Mouse (Mus musculus) embryonic facial prominence, embryonic 12.5 days (tissue): ENCODE data around the gene Cd300lf. TPM values are rescaled to one million over a fixed set of nuclear protein-coding genes. Genes with fewer than 3 reads are reported as not detected.

Experiments
- ATAC-seq: fragments of 200-750 bp; cut with Nextera tagmentation; 2 replicates; pipeline ENCODE4 v1.8.0; 2017; ENCODE audit not compliant: insufficient number of reproducible peaks, insufficient read depth, low FRiP score, low TSS enrichment
- H3K27ac ChIP-seq: fragments of 300-500 bp; sonication (generic); 2 replicates; pipeline ENCODE4 v1.5.1; 2016; ENCODE audit warnings: mild to moderate bottlenecking
- H3K27me3 ChIP-seq: fragments of 300-500 bp; sonication (generic); 2 replicates; pipeline ENCODE4 v1.6.1; 2016; ENCODE audit warnings: mild to moderate bottlenecking, moderate library complexity
- H3K36me3 ChIP-seq: fragments of 300-500 bp; sonication (generic); 2 replicates; pipeline ENCODE4 v1.6.1; 2016; ENCODE audit warnings: mild to moderate bottlenecking
- H3K4me1 ChIP-seq: fragments of 300-500 bp; sonication (generic); 2 replicates; pipeline ENCODE4 v1.6.1; 2016
- H3K4me2 ChIP-seq: fragments of 300-500 bp; sonication (generic); replicated peaks from 2 replicates; pipeline ENCODE4 v1.6.1; 2016; ENCODE audit warnings: mild to moderate bottlenecking, moderate library complexity
- H3K4me3 ChIP-seq: fragments of 300-500 bp; sonication (generic); 2 replicates; pipeline ENCODE4 v1.5.1; 2016; ENCODE audit warnings: mild to moderate bottlenecking
- H3K9ac ChIP-seq: fragments of 300-500 bp; sonication (generic); 2 replicates; pipeline ENCODE4 v1.6.1; 2016; ENCODE audit warnings: mild to moderate bottlenecking, moderate library complexity
- H3K9me3 ChIP-seq: fragments of 300-500 bp; sonication (generic); 2 replicates; pipeline ENCODE4 v1.6.1; 2016; ENCODE audit warnings: mild to moderate bottlenecking, moderate library complexity
- WGBS: fragments of 180-500 bp; shearing (Covaris S2); methylation state at CpG from one replicate; pipeline ENCODE4 v1.1.7; 2016; 5-methylcytosine and 5-hydroxymethylcytosine counted together
- polyA plus RNA-seq: library from polyadenylated mRNA; unstranded; fragments of >200 nt; fragmentation: Nextera tagmentation; extraction: Ambion mirVana; gene quantifications from 2 replicates; pipeline ENCODE4 v1.2.1, GENCODE M21; 2016

Cd300lf gene
- polyA plus RNA-seq, 1 experiment from 2014 or later: 0.28 TPM

DNA sequence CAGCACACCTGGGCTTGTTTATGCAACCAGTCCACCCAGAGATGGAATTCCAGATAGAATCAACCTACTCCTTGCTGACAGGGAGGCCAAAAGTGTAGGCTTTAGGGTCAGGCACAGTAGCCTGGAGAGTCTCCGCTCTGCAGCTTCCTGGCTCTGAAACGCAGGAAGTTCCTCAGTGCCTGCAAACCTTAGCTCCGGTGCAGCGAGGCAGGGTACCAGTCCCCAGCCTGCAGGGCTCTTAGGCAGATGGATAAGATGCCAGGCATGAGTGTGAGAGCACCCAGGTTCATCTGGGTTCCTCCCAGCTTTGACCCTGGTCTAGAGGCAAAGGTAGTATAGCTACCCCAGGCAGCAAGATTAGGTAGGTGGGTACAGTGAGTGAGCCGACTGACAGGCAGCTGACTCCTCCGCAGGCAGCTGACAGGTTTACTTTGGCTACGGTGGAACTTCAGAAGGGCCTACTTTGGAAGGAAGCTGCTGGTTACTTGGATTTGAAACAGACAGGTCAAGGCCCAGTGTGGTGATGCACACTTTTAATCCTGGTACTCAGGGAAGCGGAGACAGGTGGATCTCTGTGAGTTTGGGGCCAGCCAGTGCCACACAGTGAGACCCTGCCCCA lies 33.9 kb upstream of the Cd300lf start:
- Histone ChIP-seq H3K27ac (no peak overlapping the region), H3K4me3 (no peak overlapping the region), H3K9me3 (no peaks in the 10 kb centered on the region), H3K27me3 (peaks cover 43% of the 10 kb centered on the region), H3K36me3 (no peaks in the 10 kb centered on the region), H3K4me2 (no peak overlapping the region), H3K9ac (no peak overlapping the region), H3K4me1 (peaks cover 36% of the 10 kb centered on the region)
- WGBS: 73% methylated on average over 8 of the region's 8 CpGs
- no peak for ATAC-seq

DNA sequence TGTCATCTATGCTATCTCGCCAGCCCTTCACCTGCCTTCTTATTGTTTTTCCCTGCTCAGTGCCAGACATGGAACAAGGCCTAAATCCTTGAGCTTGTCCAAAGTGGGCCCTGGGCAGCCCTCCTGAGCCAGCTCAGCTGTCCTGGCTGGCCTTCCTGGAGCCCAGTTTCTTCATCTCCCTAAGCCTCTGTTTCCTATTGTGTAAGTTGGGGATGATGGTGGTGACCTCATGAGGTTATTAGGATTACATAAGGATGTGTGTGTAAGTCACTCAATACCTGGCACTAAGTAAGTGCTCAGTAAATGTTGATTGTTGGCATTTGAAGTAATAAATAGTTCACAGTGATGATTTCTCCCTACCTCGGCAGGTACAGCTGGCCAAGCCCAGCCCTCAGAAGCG lies 33.0 kb upstream of the Cd300lf start:
- peaks cover 37% of the 10 kb centered on the region for H3K27me3 ChIP-seq
- no peak for ATAC-seq

DNA sequence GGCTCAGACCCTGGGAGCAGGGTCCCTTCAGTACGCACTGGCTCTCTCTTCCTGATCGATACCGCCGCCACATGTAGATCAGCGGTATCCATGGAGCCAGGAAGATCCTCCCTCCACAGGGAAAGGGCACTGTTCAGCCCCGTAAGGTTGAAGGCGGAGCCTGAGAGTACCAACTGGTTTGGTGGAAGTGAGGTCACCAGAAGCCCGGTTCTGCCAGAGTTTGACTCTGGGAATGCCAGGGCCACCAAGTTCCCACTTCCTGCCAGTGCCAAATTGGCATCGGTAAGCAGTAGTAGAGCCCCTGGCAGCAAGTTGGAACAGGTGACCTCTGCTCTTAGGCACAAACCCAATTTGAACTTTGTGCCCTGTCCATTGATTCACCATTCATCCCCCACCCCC lies 31.2 kb upstream of the Cd300lf start:
- Histone ChIP-seq H3K4me2 (peak overlapping the region; percentile 90), H3K36me3 (no peaks in the 10 kb centered on the region), H3K4me3 (peak overlapping the region; percentile 65), H3K27ac (no peak overlapping the region), H3K4me1 (peaks cover 24% of the 10 kb centered on the region), H3K9ac (peak overlapping the region; percentile 56; the same call in 1 of the 2 replicates), H3K9me3 (no peaks in the 10 kb centered on the region), H3K27me3 (peaks cover 44% of the 10 kb centered on the region)
- 3% methylated on average over 9 of the region's 9 CpGs for WGBS
- no peak for ATAC-seq

More for the DNA sequence above, 33.0 kb upstream of the Cd300lf start:
- no peaks in the 10 kb centered on the region for H3K36me3 ChIP-seq
- H3K4me3 ChIP-seq: no peak overlapping the region
- no peak overlapping the region for H3K27ac ChIP-seq
- WGBS: 82% methylated on average over 3 of the region's 3 CpGs
- H3K9ac ChIP-seq: no peak overlapping the region
- no peaks in the 10 kb centered on the region for H3K9me3 ChIP-seq
- no peak overlapping the region for H3K4me2 ChIP-seq
- peaks cover 32% of the 10 kb centered on the region for H3K4me1 ChIP-seq

DNA sequence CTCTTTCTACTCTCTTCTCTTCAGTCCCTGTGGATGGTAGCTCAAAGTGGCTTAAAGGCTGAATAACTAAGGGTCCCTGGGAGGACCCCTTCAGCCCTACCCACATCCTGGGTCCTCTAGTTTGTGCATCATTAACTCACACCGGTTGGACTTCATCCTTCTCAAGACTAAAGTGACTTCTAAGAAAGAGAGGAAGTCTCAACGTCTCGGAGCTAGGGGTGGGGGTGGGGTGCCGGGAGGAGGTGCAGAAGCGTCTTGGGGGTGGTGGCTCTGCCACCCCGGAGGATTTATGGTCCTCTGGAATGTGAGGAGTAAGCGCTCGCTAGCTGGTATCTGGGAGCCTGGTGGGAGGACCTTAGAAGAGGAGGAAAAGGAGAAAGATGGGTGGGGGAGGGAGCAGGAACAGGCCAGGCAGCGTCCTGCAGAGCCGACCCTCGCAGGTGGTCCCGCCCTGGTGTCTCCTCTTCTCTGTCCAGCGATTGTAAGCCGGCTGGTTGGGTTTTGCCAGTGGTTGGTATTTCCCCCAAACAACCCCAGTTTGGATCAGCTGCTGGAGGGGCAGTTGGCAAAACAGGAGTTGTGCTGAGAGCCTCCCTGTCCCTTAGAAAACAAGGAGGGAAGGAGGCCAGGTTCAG lies 30.7 kb upstream of the Cd300lf start:
- WGBS: under 1% methylated on average over 14 of the region's 14 CpGs
- H3K9ac ChIP-seq: peak overlapping the region; percentile 56; the same call in 1 of the 2 replicates

DNA sequence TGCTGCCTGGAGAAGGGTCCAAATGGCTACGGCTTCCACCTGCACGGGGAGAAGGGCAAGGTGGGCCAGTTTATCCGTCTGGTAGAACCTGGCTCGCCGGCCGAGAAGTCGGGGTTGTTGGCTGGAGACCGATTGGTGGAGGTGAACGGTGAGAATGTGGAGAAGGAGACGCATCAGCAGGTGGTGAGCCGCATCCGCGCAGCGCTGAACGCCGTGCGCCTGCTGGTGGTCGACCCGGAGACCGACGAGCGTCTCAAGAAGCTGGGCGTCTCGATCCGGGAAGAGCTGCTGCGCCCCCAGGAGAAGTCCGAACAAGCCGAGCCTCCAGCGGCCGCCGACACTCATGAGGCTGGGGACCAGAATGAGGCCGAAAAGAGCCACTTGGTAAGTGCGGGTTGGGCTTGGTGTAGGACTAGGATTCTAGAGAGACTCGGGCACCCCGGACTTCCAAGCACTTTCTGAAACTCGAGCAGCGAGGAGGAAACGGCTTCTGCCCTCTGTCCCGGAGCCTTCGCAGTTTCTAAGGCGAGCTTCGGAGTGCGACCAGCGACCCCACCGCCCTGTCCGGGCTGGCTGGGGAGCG lies 29.9 kb upstream of the Cd300lf start:
- no peaks in the 10 kb centered on the region for H3K36me3 ChIP-seq
- no peaks in the 10 kb centered on the region for H3K9me3 ChIP-seq
- ATAC-seq: no peak
- peak overlapping the region; percentile 90 for H3K4me2 ChIP-seq
- peak overlapping the region; percentile 25; the same call in 1 of the 2 replicates for H3K27ac ChIP-seq
- peaks cover 44% of the 10 kb centered on the region for H3K27me3 ChIP-seq
- under 1% methylated on average over 47 of the region's 47 CpGs for WGBS
- H3K4me3 ChIP-seq: peak overlapping the region; percentile 65
- H3K4me1 ChIP-seq: peaks cover 24% of the 10 kb centered on the region
- H3K9ac ChIP-seq: peak overlapping the region; percentile 56

More for the DNA sequence above, 30.7 kb upstream of the Cd300lf start:
- no peak for ATAC-seq
- H3K27ac ChIP-seq: no peak overlapping the region
- H3K27me3 ChIP-seq: peaks cover 44% of the 10 kb centered on the region
- no peaks in the 10 kb centered on the region for H3K9me3 ChIP-seq
- H3K4me1 ChIP-seq: peaks cover 24% of the 10 kb centered on the region
- peak overlapping the region; percentile 65 for H3K4me3 ChIP-seq
- no peaks in the 10 kb centered on the region for H3K36me3 ChIP-seq
- peak overlapping the region; percentile 90 for H3K4me2 ChIP-seq

DNA sequence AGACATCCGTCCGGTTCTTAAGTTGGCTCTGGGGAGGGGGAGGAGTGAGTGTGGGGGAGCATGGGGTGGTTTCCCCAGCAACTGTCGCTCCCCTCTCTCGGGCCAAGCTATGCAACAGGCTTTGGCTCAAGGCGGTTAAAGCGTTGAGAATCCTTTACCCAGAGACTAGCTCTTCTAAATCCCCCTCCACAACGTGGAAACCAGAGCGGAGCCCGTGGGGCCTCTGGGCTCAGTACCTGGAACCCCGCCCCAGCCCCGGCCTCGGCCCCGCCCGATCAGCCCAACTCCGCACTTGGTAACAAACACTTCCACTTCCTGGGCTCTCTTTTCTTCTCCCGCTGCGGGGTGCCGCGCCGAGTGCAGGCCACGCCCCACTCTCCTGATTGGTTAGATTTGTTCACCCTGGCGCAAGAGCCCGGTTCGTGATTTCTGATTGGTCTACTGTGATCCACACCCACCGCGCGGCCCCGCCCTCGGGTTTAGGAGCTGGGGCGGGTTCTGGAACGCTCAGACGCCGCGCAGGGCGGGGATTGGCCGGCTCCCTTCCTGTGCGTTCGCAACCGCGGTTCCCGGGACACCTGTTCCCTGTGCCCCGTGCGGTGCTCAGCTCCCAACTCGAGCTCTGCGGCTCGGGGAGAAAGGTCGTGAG lies 29.2 kb upstream of the Cd300lf start, which contains the start of gene Slc9a3r1:
Gene Slc9a3r1, plus strand, starts transcription at position 510 of the 649 bp plus-strand sequence.
- Histone ChIP-seq H3K4me1 (peaks cover 31% of the 10 kb centered on the region), H3K4me2 (peak within 1 kb of the TSS; percentile 90), H3K9ac (peak within 1 kb of the TSS; percentile 56), H3K9me3 (no peaks in the 10 kb centered on the region), H3K27ac (peak within 1 kb of the TSS; percentile 25; the same call in 1 of the 2 replicates), H3K36me3 (no peaks in the 10 kb centered on the region), H3K4me3 (peak within 1 kb of the TSS; percentile 65), H3K27me3 (peaks cover 43% of the 10 kb centered on the region)
- peak; percentile 94 for ATAC-seq
- under 1% methylated on average over 47 of the region's 47 CpGs for WGBS

DNA sequence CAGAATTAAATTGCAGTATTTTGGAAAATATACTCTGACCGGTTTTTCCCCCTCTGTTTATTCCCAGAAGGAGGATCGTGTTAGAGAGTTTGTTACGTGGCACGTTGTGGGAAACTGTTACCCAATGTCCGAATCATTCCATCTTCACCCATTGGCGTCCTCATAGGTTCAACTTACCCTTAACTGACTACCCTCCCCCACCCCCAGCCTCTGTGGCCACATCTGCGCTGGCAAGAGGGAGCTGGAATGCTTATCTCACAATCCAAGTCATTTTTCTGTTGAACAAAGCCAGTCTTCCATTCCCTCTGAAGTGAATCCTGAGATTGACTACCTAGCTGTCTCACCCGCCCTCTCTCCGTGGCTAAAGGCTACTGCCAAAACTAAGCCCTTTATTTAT lies 28.4 kb upstream of the Cd300lf start:
- Histone ChIP-seq H3K9ac (no peak overlapping the region), H3K27ac (no peak overlapping the region), H3K9me3 (no peaks in the 10 kb centered on the region), H3K4me1 (peaks cover 37% of the 10 kb centered on the region), H3K4me3 (no peak overlapping the region; the same call in 1 of the 2 replicates), H3K4me2 (peak overlapping the region; percentile 90), H3K27me3 (peaks cover 44% of the 10 kb centered on the region), H3K36me3 (no peaks in the 10 kb centered on the region)
- 14% methylated on average over 9 of the region's 9 CpGs for WGBS
- no peak for ATAC-seq

DNA sequence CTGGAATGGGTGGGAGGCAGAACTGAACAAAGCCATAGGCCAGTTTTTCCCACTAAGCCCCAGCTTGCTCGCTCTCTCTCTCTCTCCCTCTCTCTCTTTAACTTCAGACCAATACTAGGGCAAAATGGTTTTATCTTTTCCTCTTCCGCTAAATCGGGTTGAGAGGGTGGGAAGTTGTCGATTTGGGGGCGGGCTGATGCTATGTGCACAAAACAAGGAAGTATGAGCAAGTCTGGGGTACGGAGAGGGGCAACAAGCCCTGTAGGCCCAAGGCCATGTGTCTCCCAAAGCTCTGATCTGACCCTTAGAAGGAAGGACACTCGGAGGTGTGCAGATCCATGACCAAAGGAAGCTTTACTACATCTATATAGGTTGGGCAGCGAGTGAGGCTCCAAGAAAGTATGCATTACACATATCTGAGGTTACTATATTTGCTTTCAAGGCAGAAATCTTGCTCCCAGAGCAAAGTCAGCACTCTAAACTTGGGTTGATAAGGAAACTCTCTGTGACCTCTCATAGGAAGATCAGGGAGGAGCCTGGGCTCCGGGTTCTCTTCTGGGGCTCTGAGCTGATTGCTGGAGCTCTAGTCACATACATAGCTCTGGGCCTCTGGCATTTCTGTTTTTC lies 27.9 kb upstream of the Cd300lf start:
- Histone ChIP-seq H3K27ac (no peak overlapping the region), H3K9ac (no peak overlapping the region), H3K36me3 (no peaks in the 10 kb centered on the region), H3K4me1 (peaks cover 37% of the 10 kb centered on the region), H3K27me3 (peaks cover 48% of the 10 kb centered on the region), H3K4me3 (no peak overlapping the region), H3K4me2 (no peak overlapping the region), H3K9me3 (no peaks in the 10 kb centered on the region)
- no peak for ATAC-seq
- 64% methylated on average over 9 of the region's 9 CpGs for WGBS

DNA sequence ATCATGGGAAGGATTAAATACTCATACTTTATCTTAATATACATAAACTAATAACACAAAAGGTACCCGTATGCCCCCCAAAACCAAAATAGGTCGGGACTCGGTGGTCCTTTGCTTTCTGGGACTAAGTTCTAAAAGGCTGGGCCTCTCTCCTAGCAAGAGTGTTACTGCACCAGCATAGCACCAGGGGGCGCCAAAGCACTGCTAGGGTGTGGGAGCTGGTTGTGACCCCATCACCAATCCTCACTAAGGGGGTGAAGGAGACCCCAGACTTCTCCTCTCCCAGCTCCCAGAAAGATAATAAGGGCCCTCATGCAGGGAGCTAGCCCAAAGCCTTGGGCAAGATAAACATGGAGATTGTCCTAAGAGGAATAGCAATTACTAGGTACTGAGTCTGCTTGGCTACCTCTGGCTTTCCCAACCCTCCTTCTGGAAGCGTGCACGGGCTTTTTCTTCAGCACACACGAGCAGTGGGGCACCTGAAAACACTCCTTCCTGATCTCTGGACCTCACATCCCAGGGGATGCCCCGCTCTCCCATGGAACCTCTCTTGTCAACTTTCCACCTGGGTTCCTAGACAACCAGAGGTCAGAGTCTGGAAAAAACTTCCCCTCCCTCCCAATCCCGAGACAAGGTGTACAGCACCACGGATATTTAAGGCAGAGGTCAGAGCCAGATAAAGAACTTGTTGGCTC lies 27.2 kb upstream of the Cd300lf start:
- no peak overlapping the region for H3K4me3 ChIP-seq
- peaks cover 50% of the 10 kb centered on the region for H3K27me3 ChIP-seq
- no peak overlapping the region for H3K27ac ChIP-seq
- peaks cover 37% of the 10 kb centered on the region for H3K4me1 ChIP-seq
- 27% methylated on average over 10 of the region's 10 CpGs for WGBS
- ATAC-seq: no peak
- H3K9me3 ChIP-seq: no peaks in the 10 kb centered on the region
- no peak overlapping the region for H3K9ac ChIP-seq
- no peaks in the 10 kb centered on the region for H3K36me3 ChIP-seq
- no peak overlapping the region for H3K4me2 ChIP-seq

DNA sequence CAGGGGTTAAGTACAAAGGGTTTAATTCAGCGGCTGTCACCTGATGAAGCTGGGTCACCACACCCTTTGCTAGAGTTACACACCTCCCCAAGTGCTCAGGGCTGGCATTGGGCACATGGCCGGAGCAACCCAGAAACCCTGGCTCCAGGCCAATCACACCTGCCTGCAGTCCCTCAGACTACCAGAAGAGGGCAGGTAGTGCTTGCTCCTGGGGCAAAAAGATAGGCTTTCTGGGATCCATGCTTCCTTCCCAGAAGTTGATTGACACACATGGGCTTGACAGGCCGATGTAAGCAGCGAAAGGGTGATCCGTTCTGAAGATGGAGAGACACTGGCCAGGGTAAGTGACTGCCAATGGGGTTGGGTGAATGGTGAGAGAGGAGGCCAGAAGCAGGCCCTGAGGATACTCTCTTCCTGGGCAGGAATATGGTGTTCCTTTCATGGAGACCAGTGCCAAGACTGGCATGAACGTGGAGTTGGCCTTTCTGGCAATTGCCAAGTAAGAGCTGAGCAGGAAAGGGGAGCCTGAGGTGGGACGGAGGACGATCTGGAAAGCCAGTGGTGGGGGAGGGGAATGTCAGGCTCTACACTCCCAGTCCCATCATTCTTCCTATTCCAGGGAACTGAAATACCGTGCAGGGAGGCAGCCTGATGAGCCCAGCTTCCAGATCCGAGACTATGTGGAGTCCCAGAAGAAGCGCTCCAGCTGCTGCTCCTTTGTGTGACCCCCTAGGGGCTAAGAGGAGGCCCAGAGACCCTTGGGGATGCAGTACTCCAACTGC lies 26.4 kb upstream of the Cd300lf start:
- H3K27ac ChIP-seq: no peak overlapping the region
- no peak overlapping the region for H3K4me2 ChIP-seq
- H3K9me3 ChIP-seq: no peaks in the 10 kb centered on the region
- H3K9ac ChIP-seq: no peak overlapping the region
- WGBS: 52% methylated on average over 11 of the region's 11 CpGs
- peaks cover 50% of the 10 kb centered on the region for H3K27me3 ChIP-seq
- no peak for ATAC-seq
- H3K4me3 ChIP-seq: no peak overlapping the region
- peaks cover 39% of the 10 kb centered on the region for H3K4me1 ChIP-seq
- H3K36me3 ChIP-seq: no peaks in the 10 kb centered on the region
